Mouse (Mus musculus): Measurements from ENCODE around the gene Por. TPM values are rescaled to one million over a fixed set of nuclear protein-coding genes. Genes with fewer than 3 reads are reported as not detected.

Por gene
- polyA plus RNA-seq, 1 experiment from 2014 or later = 93.5 TPM

GRCm38 (mm10) chr5:135642686-135643551 lies 26.9 kb upstream of the Por start:
- no peaks in the 10 kb centered on the region for H3K4me1 ChIP-seq
- no peak overlapping the region for H3K27ac ChIP-seq
- no peaks in the 10 kb centered on the region for H3K27me3 ChIP-seq
- ATAC-seq (ENCODE audit: low FRiP score, low read depth) = no peak
- H3K9me3 ChIP-seq = no peaks in the 10 kb centered on the region
- H3K4me2 ChIP-seq (replicated peaks) = no peak overlapping the region
- H3K4me3 ChIP-seq = no peak overlapping the region
- 88% methylated on average over 10 of the region's 10 CpGs for WGBS
- no peak overlapping the region for H3K9ac ChIP-seq
- H3K36me3 ChIP-seq = peaks cover 46% of the 10 kb centered on the region

GRCm38 (mm10) chr5:135643552-135643842 lies 26.3 kb upstream of the Por start:
- H3K4me1 ChIP-seq = no peaks in the 10 kb centered on the region
- peaks cover 40% of the 10 kb centered on the region for H3K36me3 ChIP-seq
- no peaks in the 10 kb centered on the region for H3K27me3 ChIP-seq
- H3K27ac ChIP-seq = no peak overlapping the region
- H3K9ac ChIP-seq = no peak overlapping the region
- WGBS = 90% methylated on average over 1 of the region's 1 CpGs
- no peak for ATAC-seq (ENCODE audit: low FRiP score, low read depth)
- no peaks in the 10 kb centered on the region for H3K9me3 ChIP-seq
- H3K4me2 ChIP-seq (replicated peaks) = no peak overlapping the region
- no peak overlapping the region for H3K4me3 ChIP-seq

DNA sequence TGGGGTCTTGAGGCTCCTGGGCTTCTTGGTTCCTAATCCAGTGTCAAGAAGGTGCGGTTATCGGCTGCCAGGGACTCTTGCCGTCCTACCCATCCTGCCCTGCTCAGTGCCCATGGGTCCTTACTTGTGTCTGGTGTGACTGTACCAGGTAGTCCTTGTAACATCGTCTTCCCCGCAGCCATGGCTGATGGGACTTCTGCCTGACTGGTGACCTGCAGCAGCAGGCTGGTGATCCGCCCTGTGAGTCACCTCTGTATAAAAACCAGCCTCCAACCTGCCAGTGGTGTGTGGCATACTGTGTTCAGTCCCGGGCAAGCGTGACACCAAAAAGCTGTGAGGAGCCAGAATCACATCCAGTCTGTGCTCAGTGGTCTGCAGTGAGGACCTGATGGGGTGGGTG lies 26.0 kb upstream of the Por start:
- no peak for ATAC-seq (ENCODE audit: low FRiP score, low read depth)
- Histone ChIP-seq H3K27me3 (no peaks in the 10 kb centered on the region), H3K4me3 (no peak overlapping the region), H3K36me3 (peaks cover 36% of the 10 kb centered on the region), H3K9ac (no peak overlapping the region), H3K4me1 (no peaks in the 10 kb centered on the region), H3K9me3 (no peaks in the 10 kb centered on the region), H3K4me2 (replicated peaks) (no peak overlapping the region), H3K27ac (no peak overlapping the region)
- 91% methylated on average over 8 of the region's 8 CpGs for WGBS

DNA sequence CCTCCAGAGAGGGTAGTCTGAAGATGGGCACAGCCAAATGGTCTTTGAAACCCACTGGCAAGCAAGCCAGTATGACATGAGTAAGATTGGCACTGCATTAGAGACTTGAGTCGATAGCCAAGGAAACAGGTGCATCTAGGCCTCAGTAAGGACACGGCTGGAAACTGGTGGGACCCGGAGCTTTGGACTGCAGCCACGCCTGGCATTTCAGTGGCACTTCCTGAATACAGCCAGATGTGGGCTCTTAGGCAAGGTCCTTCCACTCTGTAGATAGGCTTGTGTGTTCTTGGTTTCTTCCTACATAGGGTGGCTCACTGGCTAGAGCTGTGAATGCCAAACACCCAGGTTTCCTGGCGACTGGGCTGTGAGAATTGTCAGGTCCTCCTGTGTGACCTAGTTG lies 24.5 kb upstream of the Por start:
- H3K27me3 ChIP-seq = no peaks in the 10 kb centered on the region
- whole genome bisulfite sequencing = 80% methylated on average over 5 of the region's 5 CpGs
- H3K27ac ChIP-seq = no peak overlapping the region
- no peak overlapping the region for H3K9ac ChIP-seq
- H3K9me3 ChIP-seq = no peaks in the 10 kb centered on the region
- H3K4me1 ChIP-seq = no peaks in the 10 kb centered on the region
- H3K4me2 ChIP-seq (replicated peaks) = no peak overlapping the region
- ATAC-seq (ENCODE audit: low FRiP score, low read depth) = no peak
- no peak overlapping the region for H3K4me3 ChIP-seq
- peaks cover 23% of the 10 kb centered on the region for H3K36me3 ChIP-seq

GRCm38 (mm10) chr5:135646038-135646437 lies 23.8 kb upstream of the Por start:
- no peaks in the 10 kb centered on the region for H3K27me3 ChIP-seq
- no peak for ATAC-seq (ENCODE audit: low FRiP score, low read depth)
- WGBS = 86% methylated on average over 6 of the region's 6 CpGs
- no peak overlapping the region for H3K27ac ChIP-seq
- H3K9ac ChIP-seq = no peak overlapping the region
- H3K4me1 ChIP-seq = no peaks in the 10 kb centered on the region
- H3K9me3 ChIP-seq = no peaks in the 10 kb centered on the region
- H3K36me3 ChIP-seq = peaks cover 19% of the 10 kb centered on the region
- no peak overlapping the region for H3K4me3 ChIP-seq
- no peak overlapping the region for H3K4me2 ChIP-seq (replicated peaks)

DNA sequence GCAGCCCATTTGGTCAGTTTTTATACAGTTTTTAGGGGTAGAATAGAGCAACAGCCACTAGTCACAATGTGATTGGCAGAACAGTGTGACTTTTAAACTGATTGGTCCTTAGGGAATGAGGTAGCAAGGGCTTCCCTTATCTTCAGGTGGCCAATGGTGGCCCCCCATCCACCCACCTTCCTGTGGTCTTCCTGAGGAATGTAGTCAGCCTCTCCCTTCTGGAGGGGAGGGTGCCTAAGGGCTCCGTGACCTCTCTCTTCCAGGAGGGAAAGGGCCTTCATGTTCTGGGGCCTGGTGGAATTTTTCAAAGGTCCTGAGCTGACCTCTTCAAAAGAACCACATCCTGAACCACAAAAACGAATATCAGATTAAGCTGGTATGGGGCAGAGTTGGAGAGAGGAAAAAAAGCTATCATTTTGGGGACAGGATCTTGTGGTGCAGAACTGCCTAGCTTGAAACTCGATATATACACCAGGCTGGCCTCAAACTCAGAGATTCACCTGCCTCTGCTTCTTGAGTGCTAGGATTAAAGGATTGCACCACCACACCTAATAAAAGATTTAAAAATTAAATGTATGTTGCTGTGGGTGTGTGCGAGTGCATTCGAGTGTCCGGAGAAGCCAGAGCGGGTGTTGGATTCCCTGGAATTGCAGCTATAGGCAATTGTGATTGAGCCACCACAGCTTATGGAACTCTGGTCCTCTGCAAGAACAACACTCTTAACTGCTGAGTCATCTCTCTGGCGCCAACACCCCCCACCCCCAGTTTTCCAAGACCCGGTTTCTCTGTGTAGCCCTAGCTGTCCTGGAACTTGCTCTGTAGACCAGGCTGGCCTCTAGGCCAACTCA lies 21.1 kb upstream of the Por start:
- Histone ChIP-seq H3K4me3 (no peak overlapping the region), H3K27me3 (no peaks in the 10 kb centered on the region), H3K36me3 (peaks cover 3% of the 10 kb centered on the region), H3K27ac (no peak overlapping the region), H3K9me3 (no peaks in the 10 kb centered on the region), H3K9ac (no peak overlapping the region), H3K4me2 (replicated peaks) (no peak overlapping the region), H3K4me1 (no peaks in the 10 kb centered on the region; the same call in 1 of the 2 replicates)
- no peak for ATAC-seq (ENCODE audit: low FRiP score, low read depth)
- WGBS = 77% methylated on average over 9 of the region's 9 CpGs

DNA sequence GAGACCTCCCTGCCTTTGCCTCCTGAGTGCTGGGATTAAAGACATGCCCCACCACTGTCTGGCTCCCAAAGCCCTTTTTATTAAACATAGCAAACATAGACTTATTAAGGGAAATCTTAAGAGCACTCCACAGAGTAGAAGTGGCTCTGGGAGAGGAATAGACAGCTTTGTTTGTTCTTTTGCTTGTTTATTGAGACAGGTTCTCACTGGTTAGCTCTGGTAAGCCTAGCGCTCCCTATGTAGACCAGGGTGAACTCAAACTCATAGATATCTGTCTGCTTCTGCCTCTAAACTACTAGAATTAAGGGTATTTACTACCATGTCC lies 20.6 kb upstream of the Por start:
- no peaks in the 10 kb centered on the region; the same call in 1 of the 2 replicates for H3K4me1 ChIP-seq
- H3K9ac ChIP-seq = no peak overlapping the region
- H3K9me3 ChIP-seq = no peaks in the 10 kb centered on the region
- no peak overlapping the region for H3K4me3 ChIP-seq
- WGBS = 90% methylated on average over 1 of the region's 1 CpGs
- H3K4me2 ChIP-seq (replicated peaks) = no peak overlapping the region
- no peak for ATAC-seq (ENCODE audit: low FRiP score, low read depth)
- no peaks in the 10 kb centered on the region for H3K27me3 ChIP-seq
- no peaks in the 10 kb centered on the region for H3K36me3 ChIP-seq
- no peak overlapping the region for H3K27ac ChIP-seq

DNA sequence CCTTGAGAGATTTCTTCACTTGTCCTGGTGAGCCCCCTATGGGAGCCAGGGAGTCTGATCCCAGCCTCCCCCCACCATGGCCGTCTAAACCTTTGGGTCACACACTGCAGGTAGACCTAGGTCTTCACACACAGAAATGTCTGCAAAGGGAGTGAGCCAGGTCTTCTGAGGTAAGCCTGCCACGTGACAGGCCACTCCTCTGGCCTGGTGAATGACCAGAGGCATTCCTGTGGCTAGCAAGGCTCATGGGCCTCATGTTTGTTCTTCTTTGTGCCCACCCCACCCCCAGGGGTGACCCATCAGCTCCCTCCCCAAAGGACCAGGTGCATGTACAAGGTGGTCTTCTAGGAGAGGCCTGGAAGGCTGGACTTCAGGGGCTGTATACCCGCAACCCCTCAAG lies 18.3 kb upstream of the Por start:
- no peak overlapping the region for H3K9ac ChIP-seq
- no peak for ATAC-seq (ENCODE audit: low FRiP score, low read depth)
- H3K36me3 ChIP-seq = no peaks in the 10 kb centered on the region
- no peaks in the 10 kb centered on the region; the same call in 1 of the 2 replicates for H3K4me1 ChIP-seq
- no peak overlapping the region for H3K4me3 ChIP-seq
- H3K27me3 ChIP-seq = no peaks in the 10 kb centered on the region
- H3K27ac ChIP-seq = no peak overlapping the region
- 87% methylated on average over 3 of the region's 3 CpGs for WGBS
- 0 out of 2 replicates have a peak, but pooled peaks cover 7% of the 10 kb centered on the region for H3K9me3 ChIP-seq
- H3K4me2 ChIP-seq (replicated peaks) = no peak overlapping the region

DNA sequence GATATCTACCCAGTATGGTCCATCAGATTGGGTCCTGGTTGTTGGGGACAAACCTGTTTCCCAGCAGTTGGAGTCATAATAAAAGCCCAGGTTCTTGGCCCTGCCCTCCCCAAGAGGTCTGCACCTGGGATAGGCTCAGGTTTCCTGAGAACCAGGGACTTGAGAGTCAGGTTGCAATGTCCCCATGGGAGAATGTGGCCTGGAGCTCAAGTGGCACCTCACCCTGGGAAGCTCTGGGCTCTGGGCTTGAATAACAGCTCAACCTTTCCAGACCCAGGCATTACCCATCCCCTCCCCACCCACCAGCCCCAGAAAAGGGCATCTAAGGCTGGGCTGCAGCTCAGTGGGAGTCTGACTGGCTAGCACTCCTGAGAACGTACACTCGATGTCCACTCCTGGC lies 16.6 kb upstream of the Por start:
- Histone ChIP-seq H3K36me3 (no peaks in the 10 kb centered on the region), H3K4me1 (peaks cover 4% of the 10 kb centered on the region; the same call in 1 of the 2 replicates), H3K27me3 (no peaks in the 10 kb centered on the region), H3K9ac (no peak overlapping the region), H3K27ac (no peak overlapping the region), H3K4me2 (replicated peaks) (no peak overlapping the region), H3K4me3 (no peak overlapping the region), H3K9me3 (0 out of 2 replicates have a peak, but pooled peaks cover 7% of the 10 kb centered on the region)
- ATAC-seq (ENCODE audit: low FRiP score, low read depth) = no peak
- WGBS = 69% methylated on average over 2 of the region's 2 CpGs

- Histone ChIP-seq H3K9ac (no peak overlapping the region), H3K4me2 (replicated peaks) (no peak overlapping the region), H3K4me1 (peaks cover 4% of the 10 kb centered on the region; the same call in 1 of the 2 replicates), H3K36me3 (no peaks in the 10 kb centered on the region), H3K27ac (no peak overlapping the region), H3K9me3 (0 out of 2 replicates have a peak, but pooled peaks cover 7% of the 10 kb centered on the region), H3K4me3 (no peak overlapping the region), H3K27me3 (no peaks in the 10 kb centered on the region)
- whole genome bisulfite sequencing = 67% methylated on average over 5 of the region's 5 CpGs
- no peak for ATAC-seq (ENCODE audit: low FRiP score, low read depth)
Measured at GRCm38 (mm10) chr5:135656046-135656445, 13.8 kb upstream of the Por start.

DNA sequence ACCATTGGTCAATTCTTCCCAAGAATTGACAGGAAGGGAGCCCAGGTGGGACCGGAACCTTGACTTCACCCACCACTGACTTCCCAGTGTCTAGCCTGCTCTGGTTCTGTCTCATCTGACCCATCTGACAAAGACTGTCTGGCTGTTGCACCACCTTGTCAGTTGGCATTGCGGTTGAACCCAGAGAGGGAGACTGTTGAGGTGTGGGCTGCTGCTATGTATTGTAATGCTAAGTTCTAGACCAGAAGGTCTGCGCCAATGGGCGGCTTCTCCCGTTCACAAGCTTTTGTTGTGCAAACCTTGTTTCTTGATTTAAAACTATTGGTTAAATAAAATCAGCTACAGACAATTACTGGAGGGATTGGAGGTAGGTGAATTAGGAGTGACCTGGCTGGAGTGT lies 12.7 kb upstream of the Por start:
- no peak for ATAC-seq (ENCODE audit: low FRiP score, low read depth)
- H3K9me3 ChIP-seq = 0 out of 2 replicates have a peak, but pooled peaks cover 7% of the 10 kb centered on the region
- WGBS = 82% methylated on average over 5 of the region's 5 CpGs
- H3K4me3 ChIP-seq = no peak overlapping the region
- H3K9ac ChIP-seq = no peak overlapping the region
- H3K4me2 ChIP-seq (replicated peaks) = no peak overlapping the region
- H3K36me3 ChIP-seq = no peaks in the 10 kb centered on the region
- no peaks in the 10 kb centered on the region for H3K27me3 ChIP-seq
- H3K4me1 ChIP-seq = peaks cover 4% of the 10 kb centered on the region; the same call in 1 of the 2 replicates
- no peak overlapping the region for H3K27ac ChIP-seq

DNA sequence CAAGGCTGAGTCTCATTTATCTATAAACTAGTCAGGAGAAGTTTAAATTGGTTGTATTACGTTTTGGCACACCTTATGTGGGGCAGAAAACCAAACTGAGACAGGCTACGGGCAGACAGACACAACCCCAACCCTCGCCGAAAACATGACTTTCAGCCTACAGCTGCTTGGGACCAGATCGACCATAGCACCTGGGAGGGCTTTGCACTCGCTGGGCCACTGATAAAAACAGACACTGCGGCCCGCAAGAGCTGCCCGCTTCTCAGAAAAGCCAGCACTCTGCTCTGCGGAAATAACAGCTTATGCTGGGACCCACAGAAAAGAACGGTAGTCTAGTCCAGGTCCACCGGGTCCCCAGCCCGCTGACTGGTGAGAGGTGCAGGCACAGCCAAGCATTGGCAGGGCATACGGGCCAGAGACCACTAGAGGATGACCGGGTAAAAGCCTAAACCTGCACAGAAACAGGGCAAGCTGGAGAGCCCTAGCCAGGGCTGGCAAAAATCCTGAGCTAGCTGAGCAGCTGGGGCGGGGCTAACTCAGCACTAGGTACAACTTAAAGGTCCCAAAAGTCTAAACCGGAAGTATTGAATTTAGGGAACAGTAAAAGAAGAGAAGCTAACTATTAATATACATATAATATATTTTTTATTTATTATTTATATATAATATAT lies 12.0 kb upstream of the Por start:
- 50% methylated on average over 17 of the region's 17 CpGs for WGBS
- 0 out of 2 replicates have a peak, but pooled peaks cover 7% of the 10 kb centered on the region for H3K9me3 ChIP-seq
- no peak for ATAC-seq (ENCODE audit: low FRiP score, low read depth)
- no peaks in the 10 kb centered on the region for H3K27me3 ChIP-seq
- H3K4me1 ChIP-seq = peaks cover 4% of the 10 kb centered on the region; the same call in 1 of the 2 replicates
- peak overlapping the region; percentile 19; the same call in 1 of the 2 replicates for H3K9ac ChIP-seq
- peak overlapping the region; percentile 32 for H3K4me2 ChIP-seq (replicated peaks)
- H3K27ac ChIP-seq = no peak overlapping the region
- H3K36me3 ChIP-seq = no peaks in the 10 kb centered on the region
- no peak overlapping the region for H3K4me3 ChIP-seq
